Mouse (Mus musculus) embryo, embryonic 10 days (tissue): ENCODE data around the gene Fbxo36.

ENCODE experiments used
- DNase-seq: peaks from one replicate; pipeline ENCODE4 v3.0.0-alpha.2; 2015; ENCODE audit warnings: low spot score

The Fbxo36 gene

GRCm38 (mm10) chr1:84859597-84859996 lies 20.0 kb downstream of the Fbxo36 start:
- DNase-seq, result no peak

GRCm38 (mm10) chr1:84860360-84861254 lies 21.0 kb downstream of the Fbxo36 start:
- no peak for DNase-seq

- DNase-seq, result no peak
Observed at GRCm38 (mm10) chr1:84861255-84861630, 21.6 kb downstream of the Fbxo36 start.

GRCm38 (mm10) chr1:84864645-84865044 lies 25.0 kb downstream of the Fbxo36 start:
- DNase-seq, result peak; percentile 45

GRCm38 (mm10) chr1:84866231-84866630 lies 26.6 kb downstream of the Fbxo36 start:
- no peak for DNase-seq

- no peak for DNase-seq
Observed at GRCm38 (mm10) chr1:84866706-84867230, 27.1 kb downstream of the Fbxo36 start.

GRCm38 (mm10) chr1:84868311-84868710 lies 28.7 kb downstream of the Fbxo36 start:
- no peak for DNase-seq

- DNase-seq, result no peak
Observed at GRCm38 (mm10) chr1:84868841-84869240, 29.2 kb downstream of the Fbxo36 start.

- DNase-seq, result peak; percentile 11
Observed at GRCm38 (mm10) chr1:84869498-84869897, 29.9 kb downstream of the Fbxo36 start.

GRCm38 (mm10) chr1:84871131-84871530 lies 31.5 kb downstream of the Fbxo36 start:
- DNase-seq, result no peak

- no peak for DNase-seq
Observed at GRCm38 (mm10) chr1:84872105-84872504, 32.5 kb downstream of the Fbxo36 start.

GRCm38 (mm10) chr1:84872939-84873338 lies 33.3 kb downstream of the Fbxo36 start:
- no peak for DNase-seq

GRCm38 (mm10) chr1:84877590-84877989 lies 37.9 kb downstream of the Fbxo36 start:
- DNase-seq, result no peak

- no peak for DNase-seq
Observed at GRCm38 (mm10) chr1:84879571-84880120, 40.0 kb downstream of the Fbxo36 start.

GRCm38 (mm10) chr1:84881248-84882065 lies 41.8 kb downstream of the Fbxo36 start:
- DNase-seq, result no peak

- DNase-seq, result peak; percentile 45
Observed at GRCm38 (mm10) chr1:84882066-84882532, 42.5 kb downstream of the Fbxo36 start.

- no peak for DNase-seq
Observed at GRCm38 (mm10) chr1:84882937-84883336, 43.3 kb downstream of the Fbxo36 start.

GRCm38 (mm10) chr1:84883889-84884288 lies 44.2 kb downstream of the Fbxo36 start:
- no peak for DNase-seq

- DNase-seq, result no peak
Observed at GRCm38 (mm10) chr1:84885174-84885573, 45.5 kb downstream of the Fbxo36 start.

- DNase-seq, result no peak
Observed at GRCm38 (mm10) chr1:84885921-84886320, 46.3 kb downstream of the Fbxo36 start.

GRCm38 (mm10) chr1:84889330-84890004 lies 49.8 kb downstream of the Fbxo36 start:
- no peak for DNase-seq

- peak; percentile 28 for DNase-seq
Observed at GRCm38 (mm10) chr1:84890005-84890393, 50.4 kb downstream of the Fbxo36 start.
